Mouse (Mus musculus) cortical plate, adult 2 months (tissue): Measurements from ENCODE around the gene Usp20. TPM values are rescaled to one million over a fixed set of nuclear protein-coding genes. Genes with fewer than 3 reads are reported as not detected.

Source experiments
- H3K27ac ChIP-seq: fragments of 200-500 bp; 2 replicates; pipeline ENCODE4 v1.5.1; 2012; ENCODE audit warnings: low read length, control low read depth, inconsistent platforms; ENCODE audit not compliant: insufficient read depth
- H3K4me1 ChIP-seq: fragments of 200-500 bp; 2 replicates; pipeline ENCODE4 v1.6.1; 2011; ENCODE audit warnings: low read length; ENCODE audit not compliant: control insufficient read depth, insufficient read depth
- H3K4me3 ChIP-seq: fragments of 200-500 bp; 2 replicates; pipeline ENCODE4 v1.5.1; 2011; ENCODE audit warnings: mild to moderate bottlenecking, low read length, control low read depth; ENCODE audit not compliant: insufficient read depth
- CTCF ChIP-seq: fragments of 200-500 bp; IDR thresholded peaks from 2 replicates; pipeline ENCODE4 v1.5.1; 2011; ENCODE audit warnings: mild to moderate bottlenecking, control low read depth, low read length; ENCODE audit not compliant: insufficient read depth; ENCODE audit errors: extremely low read depth
- POLR2A ChIP-seq: fragments of 200-500 bp; IDR thresholded peaks from 2 replicates; pipeline ENCODE4 v1.6.1; 2011; ENCODE audit warnings: mild to moderate bottlenecking, low read length, control low read depth; ENCODE audit not compliant: insufficient read depth; ENCODE audit errors: extremely low read depth
- polyA plus RNA-seq: library from polyadenylated mRNA; depleted of rRNA; stranded (reverse); fragments of >200 nt; gene quantifications from 2 replicates; pipeline ENCODE4 v1.2.3, GENCODE M21; 2012

Usp20 gene
- polyA plus RNA-seq, 1 experiment: 53.1 TPM

GRCm38 (mm10) chr2:31026642-31027041, 44.6 kb downstream of the Usp20 start:
- Histone ChIP-seq H3K27ac (no peak overlapping the region), H3K4me3 (no peak overlapping the region), H3K4me1 (no peaks in the 10 kb centered on the region)
- no peak for TF ChIP-seq POLR2A

- no peak for TF ChIP-seq POLR2A
- no peak for TF ChIP-seq CTCF
- Histone ChIP-seq H3K27ac (no peak overlapping the region), H3K4me3 (no peak overlapping the region), H3K4me1 (no peaks in the 10 kb centered on the region)
These were observed 49.9 kb downstream of the Usp20 start for GRCm38 (mm10) chr2:31031972-31032371.

GRCm38 (mm10) chr2:31036811-31037210, 54.7 kb downstream of the Usp20 start:
- Histone ChIP-seq H3K27ac (no peak overlapping the region), H3K4me3 (no peak overlapping the region)
- no peak for TF ChIP-seq POLR2A
- no peak for TF ChIP-seq CTCF

GRCm38 (mm10) chr2:31040043-31040442, 58.0 kb downstream of the Usp20 start:
- H3K4me3 ChIP-seq: no peak overlapping the region
- TF ChIP-seq POLR2A: no peak
- no peak for TF ChIP-seq CTCF
- H3K27ac ChIP-seq: no peak overlapping the region
- peaks cover 3% of the 10 kb centered on the region; the same call in 1 of the 2 replicates for H3K4me1 ChIP-seq

More at GRCm38 (mm10) chr2:31036811-31037210, 54.7 kb downstream of the Usp20 start:
- H3K4me1 ChIP-seq: no peaks in the 10 kb centered on the region

- TF ChIP-seq POLR2A (no peak), CTCF (no peak)
- H3K4me3 ChIP-seq: no peak overlapping the region
- peaks cover 3% of the 10 kb centered on the region; the same call in 1 of the 2 replicates for H3K4me1 ChIP-seq
These were observed 58.4 kb downstream of the Usp20 start for GRCm38 (mm10) chr2:31040487-31040886.

GRCm38 (mm10) chr2:31041386-31041785, 59.3 kb downstream of the Usp20 start:
- no peak overlapping the region for H3K27ac ChIP-seq

More at GRCm38 (mm10) chr2:31040487-31040886, 58.4 kb downstream of the Usp20 start:
- H3K27ac ChIP-seq: no peak overlapping the region

GRCm38 (mm10) chr2:31042881-31043280, 60.8 kb downstream of the Usp20 start:
- Histone ChIP-seq H3K4me1 (peaks cover 3% of the 10 kb centered on the region; the same call in 1 of the 2 replicates), H3K27ac (no peak overlapping the region), H3K4me3 (no peak overlapping the region)
- no peak for TF ChIP-seq CTCF
- TF ChIP-seq POLR2A: no peak

More at GRCm38 (mm10) chr2:31041386-31041785, 59.3 kb downstream of the Usp20 start:
- no peak overlapping the region for H3K4me3 ChIP-seq
- no peak for TF ChIP-seq POLR2A
- TF ChIP-seq CTCF: no peak
- peaks cover 3% of the 10 kb centered on the region; the same call in 1 of the 2 replicates for H3K4me1 ChIP-seq

- Histone ChIP-seq H3K27ac (no peak overlapping the region), H3K4me3 (no peak overlapping the region), H3K4me1 (peaks cover 3% of the 10 kb centered on the region; the same call in 1 of the 2 replicates)
- TF ChIP-seq POLR2A (no peak), CTCF (no peak)
These were observed 61.8 kb downstream of the Usp20 start for GRCm38 (mm10) chr2:31043856-31044255.

GRCm38 (mm10) chr2:31048037-31048436, 66.0 kb downstream of the Usp20 start:
- H3K4me3 ChIP-seq: no peak overlapping the region
- H3K27ac ChIP-seq: no peak overlapping the region
- no peak for TF ChIP-seq POLR2A

GRCm38 (mm10) chr2:31052441-31052840, 70.4 kb downstream of the Usp20 start:
- no peak for TF ChIP-seq CTCF
- no peak for TF ChIP-seq POLR2A
- Histone ChIP-seq H3K4me3 (no peak overlapping the region), H3K27ac (no peak overlapping the region), H3K4me1 (no peaks in the 10 kb centered on the region)

More at GRCm38 (mm10) chr2:31048037-31048436, 66.0 kb downstream of the Usp20 start:
- H3K4me1 ChIP-seq: 0 out of 2 replicates have a peak, but pooled peaks cover 3% of the 10 kb centered on the region
